Mouse (Mus musculus): Measurements from ENCODE around the gene Col26a1. TPM values are rescaled to one million over a fixed set of nuclear protein-coding genes. Genes with fewer than 3 reads are reported as not detected.

The Col26a1 gene
- total and polyA plus RNA-seq, 2 experiments from 2014 or later, result 35.5 to 61.9 TPM

GRCm38 (mm10) chr5:136704151-136704550 lies 178.9 kb downstream of the Col26a1 start:
- H3K4me2 ChIP-seq (ENCODE audit: low read depth, low read length, poor library complexity, severe bottlenecking), result no peak overlapping the region
- H3K4me3 ChIP-seq (ENCODE audit: low read depth, low read length), result no peak overlapping the region
- no peaks in the 10 kb centered on the region for H3K27me3 ChIP-seq (ENCODE audit: insufficient read depth, low read length)
- DNase-seq (ENCODE audit: low spot score), result no peak
- WGBS, result 82% methylated on average over 8 of the region's 8 CpGs
- no peaks in the 10 kb centered on the region for H3K36me3 ChIP-seq (ENCODE audit: insufficient read depth, low read length)
- no peak for ATAC-seq (ENCODE audit: low FRiP score)
- H3K9me3 ChIP-seq (ENCODE audit: low read length), result no peaks in the 10 kb centered on the region
- TF ChIP-seq CTCF (IDR thresholded peaks at IDR 0.05), result no peak
- H3K9ac ChIP-seq (replicated peaks; ENCODE audit: low read length, poor library complexity, severe bottlenecking), result no peak overlapping the region
- no peak overlapping the region for H3K27ac ChIP-seq (ENCODE audit: low read depth, low read length)
- H3K4me1 ChIP-seq (ENCODE audit: insufficient read depth, low read length), result no peaks in the 10 kb centered on the region

- TF ChIP-seq CTCF (IDR thresholded peaks at IDR 0.05), result peak; percentile 68
- Histone ChIP-seq H3K9ac (replicated peaks; ENCODE audit: low read length, poor library complexity, severe bottlenecking) (no peak overlapping the region), H3K4me2 (ENCODE audit: low read depth, low read length, poor library complexity, severe bottlenecking) (no peak overlapping the region), H3K9me3 (ENCODE audit: low read length) (no peaks in the 10 kb centered on the region), H3K27me3 (ENCODE audit: insufficient read depth, low read length) (no peaks in the 10 kb centered on the region), H3K4me1 (ENCODE audit: insufficient read depth, low read length) (no peaks in the 10 kb centered on the region), H3K36me3 (ENCODE audit: insufficient read depth, low read length) (no peaks in the 10 kb centered on the region), H3K27ac (ENCODE audit: low read depth, low read length) (no peak overlapping the region), H3K4me3 (ENCODE audit: low read depth, low read length) (no peak overlapping the region)
- DNase-seq (ENCODE audit: low spot score) (peak; percentile 29), ATAC-seq (ENCODE audit: low FRiP score) (no peak)
- 40% methylated on average over 3 of the region's 3 CpGs for WGBS
Observed at GRCm38 (mm10) chr5:136703751-136704150, 179.3 kb downstream of the Col26a1 start.

- Histone ChIP-seq H3K27me3 (ENCODE audit: insufficient read depth, low read length) (no peaks in the 10 kb centered on the region), H3K4me2 (ENCODE audit: low read depth, low read length, poor library complexity, severe bottlenecking) (no peak overlapping the region), H3K9ac (replicated peaks; ENCODE audit: low read length, poor library complexity, severe bottlenecking) (no peak overlapping the region), H3K4me3 (ENCODE audit: low read depth, low read length) (no peak overlapping the region), H3K27ac (ENCODE audit: low read depth, low read length) (no peak overlapping the region), H3K36me3 (ENCODE audit: insufficient read depth, low read length) (no peaks in the 10 kb centered on the region), H3K4me1 (ENCODE audit: insufficient read depth, low read length) (no peaks in the 10 kb centered on the region), H3K9me3 (ENCODE audit: low read length) (no peaks in the 10 kb centered on the region)
- DNase-seq (ENCODE audit: low spot score), result no peak
- WGBS, result 85% methylated on average over 3 of the region's 3 CpGs
- ATAC-seq (ENCODE audit: low FRiP score), result no peak
- no peak for TF ChIP-seq CTCF (IDR thresholded peaks at IDR 0.05)
Observed at GRCm38 (mm10) chr5:136702159-136702725, 180.8 kb downstream of the Col26a1 start.

- Histone ChIP-seq H3K9ac (replicated peaks; ENCODE audit: low read length, poor library complexity, severe bottlenecking) (no peak overlapping the region), H3K4me1 (ENCODE audit: insufficient read depth, low read length) (no peaks in the 10 kb centered on the region), H3K4me2 (ENCODE audit: low read depth, low read length, poor library complexity, severe bottlenecking) (no peak overlapping the region), H3K27me3 (ENCODE audit: insufficient read depth, low read length) (no peaks in the 10 kb centered on the region), H3K4me3 (ENCODE audit: low read depth, low read length) (no peak overlapping the region), H3K9me3 (ENCODE audit: low read length) (no peaks in the 10 kb centered on the region), H3K27ac (ENCODE audit: low read depth, low read length) (no peak overlapping the region), H3K36me3 (ENCODE audit: insufficient read depth, low read length) (no peaks in the 10 kb centered on the region)
- DNase-seq (ENCODE audit: low spot score) (no peak), ATAC-seq (ENCODE audit: low FRiP score) (no peak)
- no peak for TF ChIP-seq CTCF (IDR thresholded peaks at IDR 0.05)
- 82% methylated on average over 8 of the region's 9 CpGs for WGBS
Observed at GRCm38 (mm10) chr5:136697618-136698017, 185.4 kb downstream of the Col26a1 start.

GRCm38 (mm10) chr5:136696516-136696915 lies 186.5 kb downstream of the Col26a1 start:
- no peak for TF ChIP-seq CTCF (IDR thresholded peaks at IDR 0.05)
- no peak overlapping the region for H3K4me2 ChIP-seq (ENCODE audit: low read depth, low read length, poor library complexity, severe bottlenecking)
- DNase-seq (ENCODE audit: low spot score) (no peak), ATAC-seq (ENCODE audit: low FRiP score) (no peak)
- no peak overlapping the region for H3K9ac ChIP-seq (replicated peaks; ENCODE audit: low read length, poor library complexity, severe bottlenecking)
- H3K9me3 ChIP-seq (ENCODE audit: low read length), result no peaks in the 10 kb centered on the region
- H3K27me3 ChIP-seq (ENCODE audit: insufficient read depth, low read length), result no peaks in the 10 kb centered on the region
- no peaks in the 10 kb centered on the region for H3K36me3 ChIP-seq (ENCODE audit: insufficient read depth, low read length)
- WGBS, result 78% methylated on average over 5 of the region's 5 CpGs
- H3K4me1 ChIP-seq (ENCODE audit: insufficient read depth, low read length), result no peaks in the 10 kb centered on the region
- H3K27ac ChIP-seq (ENCODE audit: low read depth, low read length), result no peak overlapping the region
- H3K4me3 ChIP-seq (ENCODE audit: low read depth, low read length), result no peak overlapping the region

- no peak for ATAC-seq (ENCODE audit: low FRiP score)
- no peaks in the 10 kb centered on the region for H3K9me3 ChIP-seq (ENCODE audit: low read length)
- no peak overlapping the region for H3K27ac ChIP-seq (ENCODE audit: low read depth, low read length)
- TF ChIP-seq CTCF (IDR thresholded peaks at IDR 0.05), result no peak
- H3K9ac ChIP-seq (replicated peaks; ENCODE audit: low read length, poor library complexity, severe bottlenecking), result no peak overlapping the region
- 82% methylated on average over 6 of the region's 6 CpGs for WGBS
- no peak overlapping the region for H3K4me2 ChIP-seq (ENCODE audit: low read depth, low read length, poor library complexity, severe bottlenecking)
- DNase-seq (ENCODE audit: low spot score), result no peak
- H3K27me3 ChIP-seq (ENCODE audit: insufficient read depth, low read length), result no peaks in the 10 kb centered on the region
- H3K36me3 ChIP-seq (ENCODE audit: insufficient read depth, low read length), result no peaks in the 10 kb centered on the region
- H3K4me1 ChIP-seq (ENCODE audit: insufficient read depth, low read length), result no peaks in the 10 kb centered on the region
- H3K4me3 ChIP-seq (ENCODE audit: low read depth, low read length), result no peak overlapping the region
Observed at GRCm38 (mm10) chr5:136694976-136695375, 188.0 kb downstream of the Col26a1 start.

Data from midbrain, postnatal 0 days (tissue).